Mouse (Mus musculus) kidney, postnatal 14 days (tissue): ENCODE measurements at regions not wholly inside any gene's neighbourhood (a gene's known extent, or its start where the extent isn't known, plus 50 kb on each side); places are given as distances from the start of the nearest gene placed in this dataset.
A peak's percentile ranks its signal among the peaks of the same experiment; 100 is the strongest.

Source experiments
- DNase-seq: peaks from one replicate; pipeline ENCODE4 v3.0.0; 2022; ENCODE audit warnings: mixed read lengths

- no peak for DNase-seq
Measured at GRCm38 (mm10) chr9:98091105-98091504, 58.1 kb upstream of the Clstn2 start.

- DNase-seq, result no peak
Measured at GRCm38 (mm10) chr9:98095064-98095790, 62.2 kb upstream of the Clstn2 start.

- peak; percentile 3 for DNase-seq
Measured at GRCm38 (mm10) chr9:98123390-98123789, 90.4 kb upstream of the Clstn2 start.

GRCm38 (mm10) chr9:98129596-98129995 lies 96.6 kb upstream of the Clstn2 start:
- DNase-seq, result no peak

- DNase-seq, result no peak
Measured at GRCm38 (mm10) chr9:98130849-98131248, 97.9 kb upstream of the Clstn2 start.

GRCm38 (mm10) chr9:98140546-98140945 lies 107.6 kb upstream of the Clstn2 start:
- DNase-seq, result no peak

GRCm38 (mm10) chr9:98142121-98142520 lies 109.1 kb upstream of the Clstn2 start:
- DNase-seq, result no peak

- DNase-seq, result no peak
Measured at GRCm38 (mm10) chr9:98146901-98147300, 113.9 kb upstream of the Clstn2 start.

- no peak for DNase-seq
Measured at GRCm38 (mm10) chr9:98158421-98158820, 125.4 kb upstream of the Clstn2 start.

GRCm38 (mm10) chr9:98164489-98164888 lies 122.7 kb upstream of the Nmnat3 start:
- no peak for DNase-seq

- no peak for DNase-seq
Measured at GRCm38 (mm10) chr9:98174056-98174455, 113.2 kb upstream of the Nmnat3 start.

- no peak for DNase-seq
Measured at GRCm38 (mm10) chr9:98176701-98177380, 110.4 kb upstream of the Nmnat3 start.

- DNase-seq, result no peak
Measured at GRCm38 (mm10) chr9:98180766-98181165, 106.5 kb upstream of the Nmnat3 start.

GRCm38 (mm10) chr9:98186757-98187300 lies 100.4 kb upstream of the Nmnat3 start:
- DNase-seq, result no peak

GRCm38 (mm10) chr9:98194356-98194755 lies 92.9 kb upstream of the Nmnat3 start:
- DNase-seq, result no peak

GRCm38 (mm10) chr9:98218824-98219223 lies 68.4 kb upstream of the Nmnat3 start:
- no peak for DNase-seq

- DNase-seq, result no peak
Measured at GRCm38 (mm10) chr9:98220367-98220766, 66.9 kb upstream of the Nmnat3 start.

GRCm38 (mm10) chr9:98221766-98222165 lies 65.5 kb upstream of the Nmnat3 start:
- no peak for DNase-seq

GRCm38 (mm10) chr9:98228226-98228625 lies 59.0 kb upstream of the Nmnat3 start:
- no peak for DNase-seq

GRCm38 (mm10) chr9:98228907-98229306 lies 58.3 kb upstream of the Nmnat3 start:
- DNase-seq, result no peak

- DNase-seq, result peak; percentile 22
Measured at GRCm38 (mm10) chr9:98234731-98235130, 52.5 kb upstream of the Nmnat3 start.
